Mouse (Mus musculus) retina, postnatal 1 day (tissue): ENCODE results near the gene Mcrs1.
A peak's percentile ranks its signal among the peaks of the same experiment; 100 is the strongest.

Source experiments
- DNase-seq: peaks from one replicate; pipeline ENCODE4 v3.0.0-alpha.2; 2012

The Mcrs1 gene

DNA sequence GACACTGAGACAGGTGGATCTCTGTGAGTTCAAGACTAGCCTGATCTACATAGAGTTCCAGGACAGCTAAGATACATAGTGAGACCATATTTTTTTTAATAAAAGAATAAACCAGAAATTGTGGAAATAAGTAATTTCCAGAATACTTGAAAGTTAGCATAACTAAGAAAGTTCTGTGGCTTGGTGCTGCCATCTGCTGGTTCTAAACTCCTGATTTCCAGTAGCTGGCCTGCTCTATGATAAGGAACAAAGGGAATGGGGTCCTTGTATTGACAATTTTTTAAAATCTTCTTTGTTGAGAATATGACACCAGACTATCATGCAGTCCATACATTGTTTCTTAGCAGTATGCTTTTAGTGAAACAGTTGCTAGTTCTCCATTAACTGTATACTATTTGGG is 53.0 kb downstream of the Mcrs1 start:
- no peak for DNase-seq

DNA sequence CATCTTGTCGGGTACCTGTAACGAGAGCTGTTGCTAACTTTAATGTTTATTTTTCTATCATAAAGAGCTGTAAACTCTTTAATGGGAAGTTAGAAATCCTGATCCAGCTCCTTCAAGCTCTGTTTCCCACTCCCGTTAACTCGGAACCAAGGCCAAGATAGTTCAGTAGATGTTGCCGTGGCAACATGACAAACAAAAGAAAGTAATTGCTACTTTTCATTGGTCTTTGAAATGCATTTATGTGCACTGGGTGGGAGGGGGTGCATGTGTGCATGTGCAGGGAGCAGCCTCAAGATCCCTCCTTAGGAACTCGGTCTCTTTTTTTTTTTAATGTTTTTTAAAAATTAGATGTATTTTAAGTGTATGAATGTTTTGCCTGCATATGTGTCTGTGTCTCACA is 56.7 kb downstream of the Mcrs1 start:
- peak; percentile 44 for DNase-seq

DNA sequence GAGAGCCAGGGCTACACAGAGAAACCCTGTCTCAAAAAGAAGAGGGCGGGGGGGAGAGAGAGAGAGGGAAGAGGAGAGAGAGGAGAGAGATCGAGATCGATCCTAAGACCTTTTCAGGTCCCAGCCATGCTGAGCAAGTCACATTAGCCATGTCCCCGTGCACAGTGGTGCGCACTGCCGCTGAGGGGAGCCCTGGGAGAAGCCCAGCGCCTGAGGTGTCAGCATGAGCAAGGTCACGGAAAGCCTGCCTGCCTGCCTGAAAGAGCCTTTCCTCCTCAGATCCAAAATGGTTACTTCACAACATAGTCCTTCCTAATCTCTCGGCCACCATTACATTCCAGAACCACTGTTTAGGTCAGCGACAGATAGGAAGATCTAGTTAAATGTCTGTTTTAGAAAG is 57.4 kb downstream of the Mcrs1 start:
- no peak for DNase-seq
